ENCODE assay signal across 23 mouse cellular contexts in the genomic region with DNA sequence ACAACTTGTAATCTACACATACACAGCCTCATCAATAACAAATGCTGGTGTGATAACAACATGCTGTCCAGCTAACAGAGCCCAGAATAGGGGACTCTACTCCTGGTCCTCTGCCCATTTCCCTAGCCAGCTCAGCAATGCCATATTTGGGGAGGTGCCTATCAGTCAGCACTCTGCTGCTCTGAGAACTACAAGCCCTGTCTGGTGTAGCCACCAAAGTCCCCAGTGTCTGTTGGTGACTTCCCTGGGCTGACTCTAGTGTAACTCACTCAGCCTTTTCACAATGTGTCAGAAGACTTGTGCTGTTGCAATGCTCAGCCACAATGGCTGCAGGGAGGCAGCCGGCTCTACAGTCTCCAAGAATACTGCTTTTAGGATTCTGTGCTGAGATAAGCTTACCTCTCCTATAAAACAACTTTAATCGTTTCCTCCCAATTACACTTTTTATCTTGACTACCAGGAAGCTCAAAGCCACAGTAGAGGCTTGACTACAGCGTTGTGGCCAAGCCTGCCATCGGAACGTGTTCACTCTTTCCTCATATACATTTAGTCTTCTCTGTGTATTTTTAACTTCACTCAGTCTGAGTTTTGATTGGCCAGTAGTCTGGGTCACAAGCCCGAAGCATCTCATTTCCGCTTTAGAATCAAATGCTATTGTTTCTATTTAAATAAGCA.
DNase-seq lines count a peak whose midpoint lies in the region; ATAC-seq lines count a peak whose summit lies in the region.
"Had no signal": no experiment of that assay in that cellular context is flagged by ENCODE, and none has a peak within 500 bp of the region (broad histone marks: within the 10 kb centered on the region; RNA-seq: fewer than 3 reads in every experiment).

No protein-coding gene starts in this region.

- no peaks in the 10 kb centered on the region; the same call in 1 of the 2 replicates for H3K36me3 ChIP-seq in heart, embryonic 12.5 days
- H3K36me3 ChIP-seq: embryonic facial prominence, embryonic 15.5 days; forebrain, embryonic 15.5 days; hindbrain, embryonic 13.5 days had no signal

- 72% methylated on average over 7 of the region's 7 CpGs for WGBS in heart, embryonic 12.5 days

- peak overlapping the region; percentile 46; the same call in 1 of the 2 replicates for H3K27ac ChIP-seq in heart, embryonic 12.5 days (ENCODE audit: poor library complexity, severe bottlenecking)
- H3K27ac ChIP-seq: embryonic facial prominence, embryonic 15.5 days; forebrain, embryonic 15.5 days; hindbrain, embryonic 13.5 days; left cerebral cortex, adult 2 months; liver, embryonic 13.5 days; stomach, postnatal 0 days had no signal

- peaks cover 6% of the 10 kb centered on the region; the same call in 1 of the 2 replicates for H3K9me3 ChIP-seq in heart, embryonic 12.5 days (replicated peaks)
- H3K9me3 ChIP-seq: embryonic facial prominence, embryonic 15.5 days; forebrain, embryonic 15.5 days; liver, embryonic 13.5 days had no signal

- intact Hi-C loops in heart, postnatal 25 days (cut with DNase I) = no loop called here

- no peak for ATAC-seq in heart, embryonic 12.5 days (ENCODE audit: insufficient number of reproducible peaks, low FRiP score)
- ATAC-seq in granulocyte monocyte progenitor cell, adult 5-6 weeks (replicated peaks; ENCODE audit: poor library complexity, severe bottlenecking) = peak; percentile 67
- ATAC-seq: forebrain, embryonic 15.5 days had no signal

- H3K9ac ChIP-seq in heart, embryonic 12.5 days = no peak overlapping the region
- H3K9ac ChIP-seq: embryonic facial prominence, embryonic 15.5 days; forebrain, embryonic 15.5 days; hindbrain, embryonic 13.5 days; liver, embryonic 13.5 days had no signal

- peaks cover 50% of the 10 kb centered on the region for H3K4me1 ChIP-seq in heart, embryonic 12.5 days (replicated peaks)
- H3K4me1 ChIP-seq: embryonic facial prominence, embryonic 15.5 days; forebrain, embryonic 15.5 days had no signal

- H3K4me2 ChIP-seq in heart, embryonic 12.5 days = no peak overlapping the region
- H3K4me2 ChIP-seq: embryonic facial prominence, embryonic 15.5 days; forebrain, embryonic 15.5 days; hindbrain, embryonic 13.5 days; liver, embryonic 13.5 days had no signal

- no peak overlapping the region for H3K4me3 ChIP-seq in heart, embryonic 12.5 days
- H3K4me3 ChIP-seq: embryonic facial prominence, embryonic 15.5 days; forebrain, embryonic 15.5 days; hindbrain, embryonic 13.5 days; left cerebral cortex, adult 2 months; liver, embryonic 13.5 days had no signal

- H3K27me3 ChIP-seq in heart, embryonic 12.5 days (replicated peaks) = no peaks in the 10 kb centered on the region
- H3K27me3 ChIP-seq: embryonic facial prominence, embryonic 15.5 days; forebrain, embryonic 15.5 days; hindbrain, embryonic 13.5 days; liver, embryonic 13.5 days had no signal

- DNase-seq in heart, adult 9 months (ENCODE audit: low spot score in 2 of 2) = no peak
- peak; percentile 18 for DNase-seq in heart, postnatal 4 days
- DNase-seq in heart, postnatal 25 days (ENCODE audit: low spot score) = no peak
- DNase-seq in naive thymus-derived CD4-positive, alpha-beta T cell, adult 2 months (ENCODE audit: low read depth) = peak; percentile 31
- no peak for DNase-seq in gastrocnemius, postnatal 10 days
- DNase-seq in gastrocnemius, adult 8-10 months (ENCODE audit: low spot score in 2 of 2) = no peak
- DNase-seq: adrenal gland, postnatal 14 days; cerebellum, adult 2 months; cerebellum, postnatal 36 days; gastrocnemius, postnatal 25 days; kidney, adult 18-20 months; liver, embryonic 13.5 days; lung, adult 2 months; lung, postnatal 14 days; thymus, adult 2 months; thymus, postnatal 4 days had no signal

Comparison
In these comparisons a context has a peak if more than half of its experiments do, and no peak if none do; other contexts are left out.
1. DNase-seq: peak in heart, postnatal 4 days (single experiment) and naive thymus-derived CD4-positive, alpha-beta T cell, adult 2 months (single experiment); none in heart, adult 9 months (0 of 2), heart, postnatal 25 days (single experiment), gastrocnemius, postnatal 10 days (single experiment) and gastrocnemius, adult 8-10 months (0 of 2).